Mouse (Mus musculus): Measurements from ENCODE around the gene Taar7a. TPM values are rescaled to one million over a fixed set of nuclear protein-coding genes. Genes with fewer than 3 reads are reported as not detected.

Taar7a gene
- total RNA-seq (2022) = not detected

GRCm38 (mm10) chr10:23993381-23993780 lies at the start of gene Taar7a:
Taar7a (minus strand) TSS chr10:23993481.
- no peak for DNase-seq

- DNase-seq = no peak
Observed at GRCm38 (mm10) chr10:24040120-24040869, 47.0 kb upstream of the Taar7a start.

GRCm38 (mm10) chr10:24037314-24037713 lies 44.0 kb upstream of the Taar7a start, which contains the start of gene Taar7e:
Taar7e (plus strand) TSS chr10:24037614.
- no peak for DNase-seq

- no peak for DNase-seq
Observed at GRCm38 (mm10) chr10:24031347-24031746, 38.1 kb upstream of the Taar7a start.

GRCm38 (mm10) chr10:24026922-24027321 lies 33.6 kb upstream of the Taar7a start, which contains the start of gene Taar7d:
Taar7d (plus strand) TSS chr10:24027222.
- DNase-seq = no peak

GRCm38 (mm10) chr10:24008143-24008542 lies 14.9 kb upstream of the Taar7a start:
- no peak for DNase-seq

- no peak for DNase-seq
Observed at GRCm38 (mm10) chr10:24007034-24007433, 13.8 kb upstream of the Taar7a start.

GRCm38 (mm10) chr10:24006442-24006841 lies 13.2 kb upstream of the Taar7a start:
- no peak for DNase-seq

GRCm38 (mm10) chr10:23999639-24000038 lies 6.4 kb upstream of the Taar7a start, which contains the start of gene Taar7b:
Taar7b (plus strand) TSS chr10:23999939.
- no peak for DNase-seq

- DNase-seq = no peak
Observed at GRCm38 (mm10) chr10:23986419-23986818, 6.9 kb downstream of the Taar7a start.

DNA sequence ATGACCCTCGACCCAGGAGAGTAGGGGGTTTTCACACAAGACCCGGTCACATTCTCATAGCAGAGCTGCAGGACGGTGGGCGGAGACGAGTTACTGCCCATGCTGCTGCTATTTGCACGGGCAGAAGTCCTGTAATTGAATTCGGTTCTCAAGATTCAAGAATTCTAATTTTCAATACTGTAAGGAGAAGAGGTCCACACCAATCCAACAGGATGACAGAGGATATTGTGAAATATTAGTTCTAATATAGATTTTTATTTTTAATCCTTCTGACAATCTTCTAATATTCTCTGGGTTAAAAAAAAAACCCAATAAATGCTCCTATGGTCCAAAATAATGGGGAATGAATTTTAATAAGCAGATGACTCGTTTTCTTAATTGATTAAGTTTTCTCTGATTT lies 7.7 kb downstream of the Taar7a start, which contains the start of gene Taar6:
Gene Taar6, minus strand, starts transcription at position 101 of the 400 bp plus-strand sequence.
- DNase-seq = no peak

DNA sequence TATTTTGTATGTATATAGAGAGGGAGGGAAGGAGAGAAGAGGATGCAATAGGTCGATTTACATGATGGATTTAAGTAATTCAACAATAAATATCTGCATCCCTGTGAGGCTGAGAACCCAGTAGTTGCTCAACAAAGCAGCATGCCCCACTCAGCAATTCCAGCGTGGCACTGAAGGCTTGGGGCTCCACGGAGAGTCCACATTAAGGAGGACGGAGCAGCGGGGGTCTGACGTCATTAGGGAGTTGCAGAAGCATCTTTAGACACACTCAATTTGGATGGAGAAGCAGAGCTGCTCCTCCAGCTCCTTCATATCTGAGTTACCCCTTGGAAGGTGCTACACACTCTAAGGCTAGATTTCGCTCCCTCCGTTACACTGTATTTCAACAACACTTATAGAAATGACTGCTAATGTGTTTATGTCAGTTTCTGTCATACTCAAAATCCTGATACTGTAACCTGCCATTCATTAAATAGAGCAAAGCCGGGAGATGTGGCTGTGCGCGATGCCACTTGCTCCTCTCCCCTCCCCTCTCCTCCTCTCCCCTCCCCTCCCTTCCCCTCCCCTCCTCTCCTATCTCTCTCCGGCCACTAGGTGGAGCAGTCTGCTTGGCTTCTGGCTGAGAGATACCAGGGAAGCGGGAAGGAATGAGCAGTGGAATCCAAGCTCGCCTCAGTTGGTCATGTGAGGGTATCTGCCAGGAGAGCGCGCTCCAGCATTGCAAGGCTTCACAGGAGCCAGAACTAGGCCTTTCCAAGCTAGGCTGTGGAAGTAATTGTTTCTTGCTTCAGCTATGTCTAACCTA lies 14.2 kb downstream of the Taar7a start:
- DNase-seq = peak; percentile 69

GRCm38 (mm10) chr10:23977958-23978357 lies 15.3 kb downstream of the Taar7a start:
- no peak for DNase-seq

GRCm38 (mm10) chr10:23971256-23971655 lies 22.0 kb downstream of the Taar7a start:
- DNase-seq = no peak

GRCm38 (mm10) chr10:23970656-23971165 lies 22.6 kb downstream of the Taar7a start, which contains the start of gene Taar5:
Taar5 (plus strand) TSS chr10:23970706.
- no peak for DNase-seq

DNA sequence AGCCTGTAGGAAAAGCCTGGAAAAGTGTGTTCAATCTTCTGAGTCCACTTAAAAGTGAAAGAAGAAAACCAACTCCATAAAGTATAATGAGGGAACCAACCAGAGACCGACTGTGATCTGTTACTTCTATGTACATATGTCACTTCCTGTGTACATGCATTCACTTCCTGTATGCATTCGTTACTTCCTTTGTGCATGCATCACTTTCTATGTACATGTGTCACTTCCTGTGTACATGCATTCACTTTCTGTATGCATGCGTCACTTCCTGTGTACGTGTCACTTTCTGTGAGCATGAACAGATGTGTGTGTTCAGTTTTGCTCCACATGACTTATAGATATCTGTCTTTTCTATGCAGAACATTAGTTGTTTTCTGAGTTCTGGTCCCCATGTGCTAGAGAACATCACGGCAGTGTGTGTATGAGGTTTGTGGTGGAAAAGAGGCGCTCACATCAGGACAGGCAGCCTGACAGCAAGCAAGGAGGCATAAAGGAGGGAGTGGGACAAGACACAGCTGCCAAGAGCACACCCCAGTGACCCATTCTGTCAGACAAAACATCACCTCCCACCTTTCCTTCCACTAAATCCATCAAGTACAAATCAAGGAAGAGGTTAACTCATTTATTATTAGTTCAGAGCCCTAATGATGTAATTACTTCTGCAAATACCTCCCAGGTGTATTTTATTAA lies 28.2 kb downstream of the Taar7a start:
- DNase-seq = no peak

- no peak for DNase-seq
Observed at GRCm38 (mm10) chr10:23963444-23963843, 29.8 kb downstream of the Taar7a start.

GRCm38 (mm10) chr10:23960444-23960915 lies 32.8 kb downstream of the Taar7a start, which contains the start of gene Taar4:
Taar4 (plus strand) TSS chr10:23960494.
- no peak for DNase-seq

GRCm38 (mm10) chr10:23959071-23959470 lies 34.2 kb downstream of the Taar7a start:
- DNase-seq = no peak

DNA sequence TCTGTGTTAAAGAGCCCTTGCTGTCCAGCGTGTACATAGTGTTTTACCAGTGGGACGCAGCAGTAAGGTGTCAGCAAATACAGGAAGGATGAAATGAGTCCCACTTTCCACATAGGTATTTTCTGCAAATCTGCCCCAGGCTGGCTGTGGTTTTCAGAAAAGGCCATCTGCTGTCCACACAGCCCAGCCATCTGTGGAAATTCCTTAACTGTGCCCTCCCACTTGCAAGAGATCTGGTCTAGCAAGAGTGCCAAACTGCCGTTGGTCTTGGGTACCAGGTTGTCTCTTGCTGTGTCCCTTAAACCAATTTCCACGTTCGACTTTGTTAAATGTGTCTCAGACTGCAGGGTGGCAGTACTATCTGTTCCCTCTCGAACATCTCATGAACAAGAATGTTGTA lies 41.6 kb downstream of the Taar7a start:
- no peak for DNase-seq

- no peak for DNase-seq
Observed at GRCm38 (mm10) chr10:23949508-23950005, 43.7 kb downstream of the Taar7a start, which contains the start of gene Taar3. Taar3 (plus strand) TSS chr10:23949558.

DNA sequence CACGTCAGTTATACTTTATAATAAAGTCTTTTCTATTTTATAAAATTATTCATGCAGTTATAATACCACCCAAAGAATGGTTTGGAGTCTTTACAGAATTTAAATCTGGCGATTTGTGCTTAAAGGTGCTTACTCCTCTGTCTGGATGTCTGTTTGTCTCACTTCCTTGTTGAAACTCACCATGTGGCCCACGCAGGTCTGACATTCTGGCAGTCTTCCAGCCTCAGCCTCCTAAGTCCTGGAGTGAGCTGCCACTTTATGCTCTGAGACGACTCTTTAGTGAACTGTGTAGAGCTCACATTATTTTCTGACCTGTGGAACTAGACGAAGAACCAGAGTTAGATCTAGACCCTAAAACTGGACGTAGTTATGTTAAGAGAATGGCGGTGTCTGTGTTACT lies 45.3 kb downstream of the Taar7a start:
- DNase-seq = no peak
